Mouse (Mus musculus) layer of hippocampus, adult 9-11 months (tissue): ENCODE data around the gene Rab4b.

Experiments used
- DNase-seq: peaks from one replicate; pipeline ENCODE4 v3.0.0; 2022

Gene Rab4b

GRCm38 (mm10) chr7:27158171-27158570 lies 20.5 kb downstream of the Rab4b start:
- DNase-seq, result no peak

GRCm38 (mm10) chr7:27156005-27156404 lies 22.7 kb downstream of the Rab4b start:
- no peak for DNase-seq

GRCm38 (mm10) chr7:27153205-27153764 lies 25.4 kb downstream of the Rab4b start, which contains the start of gene Cyp2t4:
Cyp2t4 (plus strand) TSS chr7:27153714.
- DNase-seq, result no peak

DNA sequence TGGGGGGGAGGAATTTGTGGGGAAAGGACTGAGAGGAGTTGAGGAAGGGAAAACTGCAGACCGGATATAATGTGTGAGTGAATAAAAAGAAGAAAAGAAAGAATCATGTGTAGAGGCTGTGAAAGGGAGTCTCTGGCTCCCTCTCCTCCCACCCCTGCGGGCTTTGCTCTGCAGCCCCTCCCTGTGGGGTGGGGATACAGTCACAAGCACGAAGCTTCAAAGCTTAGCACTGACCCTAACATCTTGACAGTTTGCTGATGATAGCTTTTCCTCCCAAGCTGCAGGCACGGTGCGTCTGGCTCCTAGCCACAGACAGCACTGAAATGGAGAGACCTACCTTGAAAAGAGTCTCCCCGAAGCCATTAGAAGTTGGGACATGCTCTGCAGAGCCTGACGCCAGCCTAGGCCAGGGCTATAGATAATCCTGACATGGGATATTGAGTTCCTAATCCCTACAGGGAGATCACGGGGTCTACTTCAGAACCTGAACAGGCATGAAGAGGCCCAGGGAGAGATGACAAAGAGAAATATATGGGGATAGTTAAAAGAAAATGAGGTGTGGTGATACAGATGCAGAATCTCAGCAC lies 42.2 kb downstream of the Rab4b start:
- DNase-seq, result no peak

GRCm38 (mm10) chr7:27133757-27134156 lies 44.9 kb downstream of the Rab4b start:
- DNase-seq, result no peak

GRCm38 (mm10) chr7:27133156-27133555 lies 45.5 kb downstream of the Rab4b start:
- no peak for DNase-seq

- no peak for DNase-seq
These were observed 46.1 kb downstream of the Rab4b start for GRCm38 (mm10) chr7:27132588-27132987.

- DNase-seq, result no peak
These were observed 47.3 kb downstream of the Rab4b start for GRCm38 (mm10) chr7:27131387-27131786.

- no peak for DNase-seq
These were observed 48.0 kb downstream of the Rab4b start for GRCm38 (mm10) chr7:27130521-27131370.

DNA sequence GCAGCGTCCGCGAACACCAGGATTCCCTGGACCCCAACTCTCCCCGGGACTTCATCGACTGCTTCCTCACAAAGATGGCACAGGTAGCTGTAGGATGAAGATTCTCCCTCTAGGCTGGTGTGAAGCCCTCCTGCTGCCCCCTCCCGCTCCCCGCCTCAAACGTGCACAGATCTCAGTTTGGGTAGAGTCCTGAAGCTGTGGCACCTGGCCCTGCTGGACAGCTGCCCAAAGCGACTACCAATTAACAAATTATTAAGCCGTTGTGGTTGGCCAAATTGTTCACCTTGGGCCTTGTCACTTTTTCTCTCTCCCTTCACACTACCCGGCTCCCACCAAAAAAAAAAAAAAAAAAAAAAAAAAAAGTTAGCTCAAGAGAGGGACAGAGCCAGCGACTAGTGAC lies 48.9 kb downstream of the Rab4b start:
- no peak for DNase-seq

DNA sequence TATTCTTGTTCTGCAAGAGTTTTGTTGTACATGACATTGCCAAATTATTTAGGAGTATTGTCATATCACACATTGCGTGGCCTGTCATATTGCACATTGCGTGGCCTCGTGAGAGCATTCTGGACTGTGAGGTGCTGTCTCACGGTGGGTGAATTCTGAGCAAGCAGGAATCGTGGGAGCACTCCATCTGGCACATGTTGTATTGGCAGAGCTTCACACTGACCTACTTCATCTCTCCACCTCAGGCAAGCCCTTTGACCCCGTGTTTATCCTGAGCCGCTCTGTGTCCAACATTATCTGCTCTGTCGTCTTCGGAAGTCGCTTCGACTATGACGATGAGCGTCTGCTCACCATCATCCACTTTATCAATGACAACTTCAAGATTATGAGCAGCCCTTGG lies 49.8 kb downstream of the Rab4b start:
- DNase-seq, result no peak

GRCm38 (mm10) chr7:27128162-27128561 lies 50.5 kb downstream of the Rab4b start:
- DNase-seq, result no peak

DNA sequence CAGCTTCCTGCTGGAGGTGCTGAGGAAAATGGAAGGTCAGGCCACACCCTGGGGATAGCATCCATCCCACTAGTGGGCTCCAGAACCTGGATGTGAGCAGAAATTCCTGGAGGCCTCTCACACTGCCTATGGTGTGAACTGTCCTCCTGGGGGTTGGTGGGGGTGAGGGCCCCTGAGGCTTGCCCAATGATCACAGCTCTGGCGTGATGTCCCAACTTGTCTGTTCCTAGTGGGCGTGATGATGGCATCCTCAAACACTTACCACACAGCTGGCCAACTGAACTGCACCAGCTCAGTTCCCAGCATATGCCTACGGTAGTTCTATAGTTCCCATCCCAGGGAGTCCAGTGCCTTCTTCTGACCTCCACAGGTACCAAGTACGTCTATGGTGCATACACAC lies 53.7 kb downstream of the Rab4b start:
- no peak for DNase-seq

DNA sequence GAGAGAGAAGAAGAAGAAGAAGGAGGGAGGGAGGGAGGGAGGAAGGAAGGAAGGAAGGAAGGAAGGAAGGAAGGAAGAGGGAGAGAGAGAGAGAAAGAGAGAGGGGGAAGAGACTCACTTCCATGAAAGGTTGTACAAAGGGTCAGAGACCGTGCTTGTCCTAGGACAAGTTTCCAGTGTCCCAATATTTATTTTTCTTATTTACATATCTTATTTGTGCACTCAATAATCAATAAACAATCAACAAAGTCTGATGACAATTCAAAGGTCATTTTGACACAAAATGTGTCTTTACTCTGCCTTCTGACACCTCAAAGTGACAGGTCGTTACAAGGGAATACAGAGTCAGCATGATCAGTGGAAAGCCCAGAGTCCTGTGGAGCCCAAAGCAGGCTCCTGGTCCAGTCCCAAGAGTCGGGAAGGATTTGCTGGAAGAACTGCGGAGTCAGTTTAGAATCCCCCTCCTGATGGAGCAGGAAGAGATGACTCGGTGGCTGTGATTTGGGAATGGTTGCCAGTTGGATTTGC lies 54.3 kb downstream of the Rab4b start:
- no peak for DNase-seq

DNA sequence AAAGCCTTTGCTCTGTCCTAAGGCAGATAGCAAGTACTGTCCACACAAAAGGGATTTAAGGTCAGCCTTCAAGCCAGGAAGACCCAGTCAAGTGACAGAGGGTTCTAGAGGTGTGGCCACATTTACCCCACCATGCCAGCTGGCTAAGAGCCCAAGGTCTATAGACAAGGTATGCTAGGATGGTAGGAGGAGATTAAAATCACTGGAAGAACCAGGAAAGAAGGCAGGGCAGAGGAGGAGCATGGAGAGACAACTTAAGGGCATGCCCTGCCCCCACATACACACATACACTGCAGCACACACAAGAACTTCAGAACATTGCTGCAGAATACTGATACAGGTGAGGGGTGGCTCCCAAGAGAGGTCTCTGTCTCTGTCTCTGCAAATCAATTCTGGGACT lies 59.0 kb downstream of the Rab4b start, which contains the start of gene Cyp2f2:
TSS of gene Cyp2f2 (plus strand) at position 234 of the 400 bp plus-strand sequence.
- DNase-seq, result no peak
